Mouse (Mus musculus) NIH3T3 (cell line): ENCODE measurements around the gene Mllt11.
"Not testable (repeated sequence)": the region's sequence is repeated elsewhere in the genome, so short reads cannot be mapped to it uniquely, and the experiment has no call there.

ENCODE experiments used
- DNase-seq: peaks from one replicate; pipeline ENCODE4 v3.0.0-alpha.2; 2012; ENCODE audit warnings: low read depth

Mllt11 gene

GRCm38 (mm10) chr3:95217255-95218134 lies 14.5 kb downstream of the Mllt11 start, which contains the start of gene Gabpb2:
TSS of gene Gabpb2 (minus strand) at chr3:95217916.
- peak; percentile 97 for DNase-seq

- DNase-seq: no peak
These were observed 15.2 kb downstream of the Mllt11 start for GRCm38 (mm10) chr3:95216655-95217254.

GRCm38 (mm10) chr3:95213609-95213975 lies 18.4 kb downstream of the Mllt11 start:
- no peak for DNase-seq

DNA sequence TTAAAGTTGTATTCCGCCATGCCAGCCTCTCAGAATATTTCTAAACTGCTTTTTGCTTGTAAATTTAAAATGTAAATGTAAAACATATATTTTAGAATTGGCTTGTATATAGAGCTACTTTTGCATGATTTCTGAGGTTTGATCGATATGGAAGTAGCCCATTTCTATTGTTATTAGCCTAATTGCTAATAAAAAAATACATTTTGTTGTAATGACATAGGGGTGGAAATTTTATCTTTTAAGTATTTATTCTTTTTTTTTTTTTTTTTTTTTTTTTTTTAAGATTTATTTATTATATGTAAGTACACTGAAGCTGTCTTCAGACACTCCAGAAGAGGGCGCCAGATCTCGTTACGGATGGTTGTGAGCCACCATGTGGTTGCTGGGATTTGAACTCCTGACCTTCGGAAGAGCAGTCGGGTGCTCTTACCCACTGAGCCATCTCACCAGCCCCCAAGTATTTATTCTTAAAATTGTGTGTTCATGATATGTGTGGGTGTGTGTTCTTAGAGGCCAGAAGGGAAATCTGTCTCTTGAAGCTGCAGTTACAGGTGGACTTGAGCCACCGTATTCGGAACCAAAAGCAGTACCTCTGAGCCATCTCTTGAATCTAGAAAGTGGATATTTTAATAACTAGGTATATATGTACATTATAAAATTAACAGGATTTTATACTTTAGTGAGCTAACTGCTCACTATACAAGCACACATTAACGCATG lies 18.9 kb downstream of the Mllt11 start:
- not testable (repeated sequence) for DNase-seq

GRCm38 (mm10) chr3:95210585-95210984 lies 21.4 kb downstream of the Mllt11 start:
- DNase-seq: no peak

DNA sequence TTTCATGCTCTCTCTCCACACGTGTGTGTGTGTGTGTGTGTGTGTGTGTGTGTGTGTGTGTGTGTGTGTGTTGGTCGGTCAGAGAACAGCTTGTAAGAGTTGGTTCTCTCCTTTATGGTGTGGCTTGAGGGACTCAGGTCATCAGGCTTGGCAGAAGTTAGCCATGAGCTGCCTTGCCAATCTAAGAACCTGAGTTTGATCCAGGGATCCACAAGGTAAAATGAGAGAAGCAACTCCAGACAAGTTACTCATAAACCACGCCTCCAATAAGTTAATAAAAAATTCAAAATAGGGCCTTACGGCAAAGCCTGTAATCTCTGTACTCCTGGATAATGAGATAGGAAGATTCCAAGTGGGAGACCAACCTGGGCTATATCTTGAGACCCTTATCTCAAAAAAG lies 23.7 kb downstream of the Mllt11 start:
- DNase-seq: no peak

DNA sequence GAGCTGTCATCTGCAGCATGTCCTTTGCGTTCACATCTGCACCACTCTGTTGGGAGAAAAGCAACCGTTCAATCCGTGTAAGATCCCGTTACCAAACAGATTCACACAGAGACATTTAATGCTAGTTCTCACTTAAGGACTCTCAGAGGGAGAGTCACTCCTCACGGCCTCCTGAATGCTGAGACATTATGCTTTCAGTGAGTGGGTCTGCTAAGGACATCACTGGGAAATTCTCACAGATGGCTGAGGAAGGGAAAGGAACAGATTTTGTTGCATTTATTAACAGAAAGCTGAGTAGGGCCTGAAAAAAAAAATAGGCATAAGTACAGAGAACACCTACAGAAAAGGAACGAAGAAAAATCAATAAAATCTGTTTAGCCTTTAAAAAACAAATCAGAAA lies 28.1 kb downstream of the Mllt11 start:
- no peak for DNase-seq

DNA sequence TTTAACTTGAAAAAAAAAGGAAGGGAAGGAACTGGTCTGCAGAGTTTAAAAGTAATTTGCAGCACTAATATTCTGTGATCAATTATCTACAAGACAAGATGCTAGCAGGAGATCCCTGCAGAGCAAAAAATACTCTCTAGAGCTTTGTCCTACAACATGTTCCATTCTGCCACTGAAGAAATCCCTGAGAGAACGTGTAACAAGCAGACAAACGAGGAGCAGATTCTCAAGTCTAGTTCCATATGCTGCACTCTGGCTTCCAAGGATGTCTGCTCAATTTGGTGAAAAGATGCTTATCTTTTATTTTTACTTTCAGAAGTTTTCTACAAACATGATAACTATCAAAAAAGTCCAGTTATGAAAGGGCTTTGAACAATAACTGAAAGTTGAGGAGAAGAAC lies 31.4 kb downstream of the Mllt11 start:
- no peak for DNase-seq

GRCm38 (mm10) chr3:95200132-95200531 lies 31.8 kb downstream of the Mllt11 start:
- no peak for DNase-seq

GRCm38 (mm10) chr3:95199101-95199500 lies 32.9 kb downstream of the Mllt11 start:
- no peak for DNase-seq

DNA sequence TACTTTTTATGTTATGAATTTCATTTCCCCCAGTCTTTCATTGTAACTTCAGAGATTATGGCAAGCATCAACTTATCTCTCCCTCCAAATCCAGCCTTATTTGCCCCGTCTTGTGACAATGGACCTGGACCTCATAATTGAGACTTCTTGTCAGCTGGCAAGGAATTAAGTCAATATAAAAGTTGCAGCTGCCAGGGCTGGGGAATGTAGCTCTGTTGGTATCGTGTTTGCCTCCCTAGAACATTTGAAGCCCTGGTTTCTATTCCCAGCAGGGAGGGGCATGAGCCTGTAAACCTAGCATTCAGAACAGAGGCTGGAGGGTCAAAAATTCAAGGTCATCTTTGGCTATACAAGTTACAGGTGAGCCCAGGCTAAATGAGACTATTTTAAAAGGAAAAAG lies 36.2 kb downstream of the Mllt11 start:
- no peak for DNase-seq

DNA sequence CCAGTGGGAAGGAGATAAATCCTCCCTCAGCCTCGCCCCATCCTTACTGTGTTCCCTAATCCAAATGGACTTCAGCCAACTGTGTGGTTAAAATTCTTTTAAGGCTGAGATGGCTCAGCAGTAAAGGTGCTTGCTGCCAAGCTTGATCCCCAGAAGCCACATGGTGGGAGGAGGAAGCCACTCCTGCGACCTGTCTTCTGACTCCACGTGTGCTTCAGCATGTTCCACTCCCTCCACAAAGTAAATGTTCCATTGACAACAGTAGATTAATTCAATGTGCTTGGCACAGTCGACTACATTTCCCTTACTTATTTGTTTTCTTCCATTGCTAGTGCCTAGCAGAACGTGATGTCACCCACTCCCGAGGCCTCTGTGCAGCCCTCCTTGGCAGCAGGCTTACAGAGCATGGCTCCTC lies 37.2 kb downstream of the Mllt11 start:
- DNase-seq: peak; percentile 79

DNA sequence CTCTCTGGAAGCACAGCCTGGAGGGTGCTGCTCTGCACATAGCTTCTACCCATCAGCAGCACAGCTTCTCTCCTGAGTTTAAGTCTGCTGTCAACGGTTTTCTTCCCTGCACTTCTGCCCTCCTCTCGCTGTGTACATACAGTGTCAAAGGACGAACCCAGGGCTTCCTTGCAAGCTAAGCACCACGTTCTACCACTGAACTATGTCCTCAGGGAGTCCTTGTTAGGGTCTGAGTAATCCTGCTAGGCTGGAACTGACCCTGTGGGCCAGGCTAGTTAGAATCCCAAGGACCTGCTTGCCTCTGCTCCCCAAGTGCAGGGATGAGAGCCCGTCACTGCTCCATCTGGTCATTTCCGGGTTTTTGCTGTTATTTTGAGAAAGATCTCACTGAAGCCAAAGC lies 45.1 kb downstream of the Mllt11 start:
- DNase-seq: no peak

DNA sequence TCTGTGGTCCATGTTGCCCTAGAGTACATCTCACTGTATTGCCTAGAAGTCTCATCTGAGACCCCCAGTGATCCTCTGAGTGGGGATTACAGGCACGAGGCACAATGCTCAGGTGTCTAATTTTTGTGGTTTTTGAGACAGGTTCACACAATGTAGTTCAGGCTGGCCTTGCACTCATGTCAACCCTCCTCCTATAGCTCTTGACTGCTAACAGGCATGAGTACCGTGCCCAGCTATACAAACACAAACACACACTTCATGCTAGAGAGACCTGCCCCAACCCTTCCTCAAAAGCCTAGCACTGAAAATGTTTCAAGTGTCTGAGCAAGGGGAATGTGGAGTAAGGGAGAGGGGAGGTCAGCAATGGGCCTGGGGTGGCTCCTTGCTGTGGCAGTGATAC lies 45.9 kb downstream of the Mllt11 start:
- DNase-seq: no peak

DNA sequence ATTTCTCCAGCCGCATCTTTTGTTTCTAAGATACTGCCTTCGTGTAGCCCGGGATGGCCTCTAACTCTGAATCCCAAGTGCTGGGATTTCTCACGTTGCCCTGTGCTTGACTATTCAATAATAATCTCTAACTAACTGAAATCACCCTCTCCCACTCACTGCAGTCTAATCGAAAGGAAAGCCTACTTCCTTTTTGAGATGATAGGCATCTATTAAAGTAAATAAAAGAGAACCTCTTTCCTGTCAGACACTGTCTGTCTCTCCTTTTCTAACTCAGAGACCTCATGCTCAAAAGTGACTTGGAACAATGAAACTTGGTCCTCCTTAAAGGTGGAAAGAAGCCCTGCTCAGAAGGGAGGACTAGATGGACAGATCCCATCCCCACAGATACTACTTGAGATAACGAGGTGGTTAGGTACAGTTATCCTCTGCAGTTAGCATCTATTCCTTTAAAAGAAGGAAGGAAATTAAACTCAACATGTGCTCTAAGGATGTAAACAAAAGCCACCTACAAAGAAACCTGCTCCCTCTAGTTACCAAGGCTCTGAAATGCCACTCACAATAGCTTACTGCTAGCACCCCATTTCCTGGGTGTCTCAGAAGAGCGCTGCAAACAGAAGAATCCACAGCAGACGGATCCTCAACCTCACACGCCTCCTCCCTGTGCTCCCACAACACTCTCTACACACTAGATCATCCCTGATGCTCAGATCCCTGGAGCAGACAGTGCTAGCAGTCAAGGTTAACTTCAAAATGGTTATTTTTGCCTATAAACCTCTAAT lies 47.0 kb downstream of the Mllt11 start:
- no peak for DNase-seq

- DNase-seq: no peak
These were observed 50.1 kb downstream of the Mllt11 start for GRCm38 (mm10) chr3:95181841-95182240.

DNA sequence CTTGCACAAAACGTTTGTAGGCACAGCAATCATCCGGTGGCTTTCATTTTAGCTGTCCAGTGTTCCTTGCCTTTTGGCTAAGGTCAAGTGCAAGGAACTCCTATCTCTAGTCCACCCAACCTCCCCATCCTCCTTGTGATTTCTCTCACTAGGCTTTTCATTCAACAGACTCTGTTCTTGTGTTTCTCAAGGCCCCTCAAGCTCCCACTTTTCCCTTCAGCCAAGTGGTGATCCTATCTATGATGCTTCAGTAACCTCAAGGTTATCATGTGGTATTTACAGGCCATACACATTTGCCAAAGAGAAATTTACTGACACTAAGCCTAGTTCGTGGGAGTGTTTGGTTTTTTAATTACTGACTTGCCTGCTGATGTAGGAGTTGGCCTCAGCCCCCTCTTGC lies 52.1 kb downstream of the Mllt11 start:
- DNase-seq: no peak

- DNase-seq: no peak
These were observed 53.0 kb downstream of the Mllt11 start for GRCm38 (mm10) chr3:95178948-95179347.

DNA sequence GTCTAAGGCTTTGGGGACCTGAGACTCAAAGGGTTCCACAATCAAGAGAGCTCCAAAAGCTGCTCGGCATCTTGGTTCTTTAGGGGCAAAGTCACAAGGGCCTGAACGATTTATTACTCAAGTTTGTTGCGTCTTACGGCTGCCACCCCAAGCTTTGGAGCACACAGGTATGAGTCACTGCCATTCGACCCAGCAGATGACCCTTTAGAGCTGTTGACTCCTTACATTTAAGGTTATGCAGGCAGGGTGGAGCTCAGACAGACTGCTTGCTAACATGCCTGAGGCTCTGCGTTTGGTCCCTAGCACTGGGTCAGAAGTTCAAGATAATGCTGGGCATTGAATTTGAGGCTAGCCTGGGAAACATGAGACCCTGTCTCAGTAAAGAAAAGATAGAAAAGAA lies 54.4 kb downstream of the Mllt11 start:
- DNase-seq: peak; percentile 54

DNA sequence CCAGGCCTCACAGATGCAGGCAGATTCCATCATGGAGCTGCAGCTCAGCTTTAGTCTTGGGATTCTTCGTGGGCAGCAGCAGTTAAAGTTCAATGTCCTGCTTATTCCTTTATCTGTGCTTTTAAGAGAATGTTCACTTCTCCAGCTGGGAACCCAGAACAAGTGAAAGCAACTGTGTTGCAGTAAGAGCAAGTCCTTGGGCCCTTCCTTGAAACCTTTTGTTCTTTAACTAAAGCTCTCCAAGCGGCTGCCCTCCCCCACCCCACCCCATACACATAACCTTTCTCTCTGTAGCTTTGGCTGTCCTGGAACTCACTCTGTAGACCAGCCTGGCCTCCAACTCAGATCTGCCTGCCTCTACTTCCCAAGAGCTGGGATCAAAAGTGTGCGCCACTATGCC lies 55.5 kb downstream of the Mllt11 start:
- no peak for DNase-seq

GRCm38 (mm10) chr3:95174011-95174592 lies 57.9 kb downstream of the Mllt11 start:
- peak; percentile 25 for DNase-seq
